Mouse (Mus musculus): ENCODE data around the gene Cysrt1. TPM values are rescaled to one million over a fixed set of nuclear protein-coding genes. Genes with fewer than 3 reads are reported as not detected.

The Cysrt1 gene
- total RNA-seq, 4 experiments from 2014 or later: not detected

- DNase-seq (ENCODE audit: low spot score): no peak
Measured at GRCm38 (mm10) chr2:25236614-25237013, 5.6 kb downstream of the Cysrt1 start, which contains the start of gene Rnf224. Rnf224 (minus strand) TSS chr2:25236787.

- DNase-seq (ENCODE audit: low spot score): no peak
Measured at GRCm38 (mm10) chr2:25234551-25235220, 7.6 kb downstream of the Cysrt1 start.

GRCm38 (mm10) chr2:25234050-25234449, 8.2 kb downstream of the Cysrt1 start, which contains the start of gene Slc34a3:
Slc34a3 (minus strand) TSS chr2:25234364.
- DNase-seq (ENCODE audit: low spot score): no peak

- no peak for DNase-seq (ENCODE audit: low spot score)
Measured at GRCm38 (mm10) chr2:25233421-25233820, 8.8 kb downstream of the Cysrt1 start.

GRCm38 (mm10) chr2:25231038-25231437, 11.2 kb downstream of the Cysrt1 start:
- DNase-seq (ENCODE audit: low spot score): no peak

GRCm38 (mm10) chr2:25230581-25230980, 11.7 kb downstream of the Cysrt1 start:
- DNase-seq (ENCODE audit: low spot score): no peak

GRCm38 (mm10) chr2:25229582-25229981, 12.7 kb downstream of the Cysrt1 start:
- no peak for DNase-seq (ENCODE audit: low spot score)

- DNase-seq (ENCODE audit: low spot score): no peak
Measured at GRCm38 (mm10) chr2:25228995-25229530, 13.2 kb downstream of the Cysrt1 start.

GRCm38 (mm10) chr2:25228431-25228889, 13.8 kb downstream of the Cysrt1 start:
- peak; percentile 89 for DNase-seq (ENCODE audit: low spot score)

- DNase-seq (ENCODE audit: low spot score): no peak
Measured at GRCm38 (mm10) chr2:25227406-25227805, 14.8 kb downstream of the Cysrt1 start.

- DNase-seq (ENCODE audit: low spot score): no peak
Measured at GRCm38 (mm10) chr2:25226864-25227263, 15.4 kb downstream of the Cysrt1 start.

- no peak for DNase-seq (ENCODE audit: low spot score)
Measured at GRCm38 (mm10) chr2:25225811-25226379, 16.4 kb downstream of the Cysrt1 start.

GRCm38 (mm10) chr2:25224766-25225752, 17.2 kb downstream of the Cysrt1 start:
- DNase-seq (ENCODE audit: low spot score): peak; percentile 99

GRCm38 (mm10) chr2:25224492-25224765, 17.8 kb downstream of the Cysrt1 start, which contains the start of gene Tubb4b:
Tubb4b (minus strand) TSS chr2:25224702.
- no peak for DNase-seq (ENCODE audit: low spot score)

- DNase-seq (ENCODE audit: low spot score): peak; percentile 80
Measured at GRCm38 (mm10) chr2:25223681-25224491, 18.4 kb downstream of the Cysrt1 start.

GRCm38 (mm10) chr2:25221331-25221772, 20.9 kb downstream of the Cysrt1 start:
- no peak for DNase-seq (ENCODE audit: low spot score)

GRCm38 (mm10) chr2:25218445-25218844, 23.8 kb downstream of the Cysrt1 start, which contains the start of gene Fam166a:
Fam166a (plus strand) TSS chr2:25218745.
- DNase-seq (ENCODE audit: low spot score): no peak

- DNase-seq (ENCODE audit: low spot score): no peak
Measured at GRCm38 (mm10) chr2:25217666-25218065, 24.6 kb downstream of the Cysrt1 start.

- no peak for DNase-seq (ENCODE audit: low spot score)
Measured at GRCm38 (mm10) chr2:25214444-25214843, 27.8 kb downstream of the Cysrt1 start, which contains the start of gene Stpg3. Stpg3 (minus strand) TSS chr2:25214637.

GRCm38 (mm10) chr2:25213266-25213865, 28.9 kb downstream of the Cysrt1 start:
- DNase-seq (ENCODE audit: low spot score): no peak

Data from heart, adult 8-10 months (tissue).